Mouse (Mus musculus) left cerebral cortex, adult 9 months (tissue): ENCODE data around the gene Hnf1a.
A peak's percentile ranks its signal among the peaks of the same experiment; 100 is the strongest.

Source experiments
- DNase-seq, 2 experiments: peaks; one replicate each; pipeline ENCODE4 v3.0.0; 2022; ENCODE audit warnings: low spot score in 2 of 2

The Hnf1a gene

DNA sequence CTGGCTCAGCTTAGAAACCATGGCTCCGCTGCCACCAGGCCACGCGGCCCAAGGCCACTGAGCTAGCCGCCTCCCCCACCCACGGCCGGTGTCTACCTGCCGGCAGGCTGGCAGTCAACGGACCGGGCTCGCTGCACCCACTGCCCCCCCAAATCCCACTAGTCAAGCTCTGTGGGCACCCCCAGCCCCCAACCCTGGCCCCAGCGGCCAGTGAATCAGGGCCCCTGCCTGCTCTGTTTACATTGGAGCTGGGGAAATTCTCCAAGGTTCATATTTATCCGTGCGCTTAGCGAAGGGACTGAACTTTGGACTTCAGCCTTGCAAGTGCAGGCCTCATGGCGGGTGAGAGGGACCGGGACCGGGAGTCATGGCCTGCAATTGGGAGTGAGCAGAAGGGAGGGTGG, at the start of gene Hnf1a:
Gene Hnf1a, minus strand, starts transcription at position 271 of the 404 bp plus-strand sequence.
- DNase-seq = no peak

- no peak for DNase-seq
Measured at GRCm38 (mm10) chr5:115018813-115019212, 47.9 kb upstream of the Hnf1a start.

- DNase-seq = no peak
Measured at GRCm38 (mm10) chr5:115018270-115018669, 47.4 kb upstream of the Hnf1a start.

DNA sequence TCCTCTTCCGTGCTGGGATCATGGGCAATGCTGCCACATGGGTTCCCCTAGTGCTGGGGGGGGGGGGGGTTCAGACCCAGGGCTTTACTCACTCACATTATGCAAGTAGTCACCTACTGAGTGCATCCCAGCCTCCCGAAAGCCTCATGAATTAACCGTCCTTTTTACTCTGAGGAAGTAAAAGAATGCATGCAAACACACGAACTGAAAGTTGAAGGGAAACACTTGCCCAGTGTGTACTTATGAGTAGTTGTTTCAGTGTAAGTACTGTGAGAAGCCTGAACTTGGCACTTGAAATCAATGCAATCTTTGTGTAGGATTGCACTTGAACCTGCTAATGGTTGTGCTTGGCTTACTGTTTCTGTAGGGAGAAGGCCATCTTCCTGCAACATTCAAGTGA, 44.2 kb upstream of the Hnf1a start:
- DNase-seq = no peak

DNA sequence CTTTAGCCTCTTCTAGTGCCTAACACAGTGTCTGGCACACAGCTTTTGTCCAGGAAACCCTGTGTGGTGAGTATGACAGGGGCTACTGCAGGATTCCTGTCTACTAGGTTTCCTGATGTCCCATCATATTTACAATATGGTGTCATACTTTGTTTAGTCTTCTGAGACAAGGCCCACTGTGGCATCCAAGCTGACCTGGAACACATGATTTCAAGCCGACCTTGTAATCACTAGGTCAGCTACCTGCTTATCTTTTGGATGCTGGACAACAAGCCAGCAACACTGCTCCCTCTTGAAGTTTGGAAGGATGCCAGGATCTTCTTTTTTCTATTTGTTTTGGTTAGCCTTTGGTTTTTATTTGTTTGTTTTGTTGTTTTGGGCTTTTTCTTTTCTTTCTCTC, 43.7 kb upstream of the Hnf1a start:
- DNase-seq = no peak

GRCm38 (mm10) chr5:115013436-115013835, 42.5 kb upstream of the Hnf1a start:
- DNase-seq = no peak

- DNase-seq = peak in 1 of 2 experiments; percentile 19
Measured at GRCm38 (mm10) chr5:115011519-115012261, 40.8 kb upstream of the Hnf1a start.

DNA sequence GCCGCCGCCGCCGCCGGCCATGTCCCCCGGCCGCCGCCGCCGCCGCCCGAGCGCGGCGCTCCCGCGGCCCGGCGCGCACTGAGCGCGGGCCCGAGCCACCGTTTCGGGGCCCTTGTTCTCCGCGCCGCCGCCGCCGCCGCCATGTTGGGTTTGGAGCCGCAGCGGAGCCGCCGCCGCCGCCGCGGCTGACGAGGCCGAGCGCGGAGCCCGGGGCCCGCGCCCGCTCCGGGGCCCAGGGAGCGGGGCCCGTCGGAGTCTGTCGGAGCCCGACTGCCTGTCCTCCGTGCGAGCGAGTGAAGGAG, 40.3 kb upstream of the Hnf1a start:
- DNase-seq = no peak

DNA sequence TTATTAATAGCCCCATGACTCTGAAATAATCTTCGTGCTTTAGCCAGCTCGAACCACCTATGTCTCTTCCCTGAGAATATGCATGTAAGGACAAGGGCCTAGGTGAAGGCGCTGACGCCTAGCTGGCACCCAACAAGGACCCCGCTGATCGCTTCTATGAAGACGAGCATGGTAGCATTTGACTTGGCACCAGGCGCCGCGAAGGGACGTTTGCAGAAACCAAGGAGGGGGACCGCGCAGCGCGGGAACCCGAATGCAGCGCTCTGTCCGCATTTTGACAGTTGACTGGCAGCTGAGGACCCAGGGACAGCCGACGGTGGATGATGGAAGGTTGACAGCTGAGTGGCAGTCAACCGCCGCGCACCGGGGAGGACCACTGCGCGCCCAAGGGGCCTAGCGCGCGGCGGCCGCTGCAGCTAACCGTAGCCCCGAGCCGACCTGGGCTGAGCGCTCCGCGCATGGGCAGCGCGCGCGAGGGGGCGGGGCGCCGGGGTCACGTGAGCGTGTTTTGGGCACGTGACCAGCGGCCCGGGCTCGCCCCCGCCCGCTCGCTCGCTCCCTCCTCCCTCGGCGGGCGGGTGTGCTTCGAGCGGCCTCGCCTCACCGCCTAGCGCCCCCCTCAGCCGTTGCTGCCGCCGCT, 39.8 kb upstream of the Hnf1a start, which contains the start of gene Sppl3:
Gene Sppl3, plus strand, starts transcription at position 561 of the 640 bp plus-strand sequence.
- peak; percentile 56 to 90 for DNase-seq

- no peak for DNase-seq
Measured at GRCm38 (mm10) chr5:115009961-115010360, 39.1 kb upstream of the Hnf1a start.

DNA sequence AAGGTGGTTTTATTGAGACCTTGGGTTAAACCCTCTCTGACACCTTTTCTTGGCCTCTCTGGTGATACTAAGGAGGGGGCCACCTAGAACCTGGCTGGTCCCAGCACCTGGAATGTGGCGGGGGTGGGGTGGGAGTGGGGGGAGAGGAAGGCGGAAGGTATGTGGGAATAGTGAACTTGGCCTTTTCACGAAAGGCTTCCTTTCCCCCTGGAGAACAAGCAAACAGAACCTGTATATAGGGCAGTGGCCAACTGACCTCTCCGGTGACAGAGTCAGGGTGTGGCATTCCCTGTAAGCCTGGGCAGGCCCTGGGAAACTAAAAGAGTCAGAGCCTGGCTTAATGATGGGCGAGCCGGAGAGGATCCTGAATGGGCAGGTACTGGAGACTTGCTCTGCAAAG, 38.2 kb upstream of the Hnf1a start:
- DNase-seq = no peak

GRCm38 (mm10) chr5:115008307-115008706, 37.4 kb upstream of the Hnf1a start:
- no peak for DNase-seq

DNA sequence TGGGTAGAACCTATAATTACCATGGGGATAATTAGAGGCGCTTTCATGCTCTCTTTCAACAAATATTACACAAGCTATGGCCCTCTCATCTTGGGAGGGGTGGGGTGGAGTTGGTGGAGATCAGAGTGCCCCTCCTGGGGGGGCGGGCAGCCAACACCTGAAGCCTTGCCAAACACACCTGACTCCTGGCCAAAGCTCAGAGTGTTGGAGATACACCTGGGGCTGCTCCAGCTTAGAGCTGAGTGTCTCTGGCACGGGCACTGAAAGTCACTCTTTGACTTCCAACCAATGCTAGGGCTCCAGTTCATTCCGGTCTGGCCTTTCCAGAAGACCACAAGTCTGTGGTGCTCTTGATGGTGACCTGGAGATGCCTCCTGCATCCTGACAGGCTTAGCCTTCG, 36.9 kb upstream of the Hnf1a start:
- no peak for DNase-seq

- no peak for DNase-seq
Measured at GRCm38 (mm10) chr5:115003224-115003873, 32.5 kb upstream of the Hnf1a start.

DNA sequence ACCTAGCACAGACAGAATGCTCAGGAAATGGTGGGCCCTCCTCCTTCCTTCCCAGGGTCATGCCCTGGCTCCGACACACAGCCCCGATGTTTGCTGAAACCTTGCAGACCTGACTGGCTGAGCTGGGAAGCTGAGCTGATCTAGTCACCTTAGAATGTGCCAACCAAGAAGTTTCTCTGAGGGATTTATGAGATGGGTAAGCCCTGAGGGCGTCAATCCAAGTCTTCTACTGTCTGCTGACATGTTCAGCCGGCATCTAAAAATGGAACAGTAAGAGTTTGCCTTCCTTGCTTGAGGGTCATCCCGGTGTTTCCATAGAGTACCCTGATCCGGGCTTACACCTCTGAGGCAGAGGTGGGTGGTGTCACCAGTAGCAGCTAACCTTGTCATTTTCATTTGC, 31.9 kb upstream of the Hnf1a start:
- no peak for DNase-seq

GRCm38 (mm10) chr5:115001464-115001863, 30.6 kb upstream of the Hnf1a start:
- no peak for DNase-seq

GRCm38 (mm10) chr5:115000503-115000902, 29.6 kb upstream of the Hnf1a start:
- DNase-seq = no peak

DNA sequence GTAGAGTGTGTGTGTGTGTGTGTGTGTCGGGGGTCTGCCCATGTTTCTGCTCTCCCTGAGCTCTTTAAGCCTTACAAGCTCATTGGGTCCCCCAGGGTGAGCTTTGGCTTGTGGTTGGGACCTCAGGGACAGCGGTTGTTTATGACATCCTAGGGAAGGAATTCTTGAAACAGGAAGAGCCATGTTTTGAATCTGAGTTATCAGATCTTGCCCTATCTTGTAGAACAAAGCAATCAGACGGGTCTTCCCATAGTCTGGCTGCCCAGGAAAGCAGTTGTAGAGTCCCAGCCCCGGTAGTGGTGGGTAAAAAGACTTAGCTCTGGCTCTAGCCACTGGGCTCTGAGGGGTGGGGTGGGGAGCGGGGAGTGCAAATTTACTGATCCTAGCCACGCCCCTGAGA, 26.4 kb upstream of the Hnf1a start:
- no peak for DNase-seq

- no peak for DNase-seq
Measured at GRCm38 (mm10) chr5:114996447-114996846, 25.6 kb upstream of the Hnf1a start.

- DNase-seq = no peak
Measured at GRCm38 (mm10) chr5:114985074-114985473, 14.2 kb upstream of the Hnf1a start.

DNA sequence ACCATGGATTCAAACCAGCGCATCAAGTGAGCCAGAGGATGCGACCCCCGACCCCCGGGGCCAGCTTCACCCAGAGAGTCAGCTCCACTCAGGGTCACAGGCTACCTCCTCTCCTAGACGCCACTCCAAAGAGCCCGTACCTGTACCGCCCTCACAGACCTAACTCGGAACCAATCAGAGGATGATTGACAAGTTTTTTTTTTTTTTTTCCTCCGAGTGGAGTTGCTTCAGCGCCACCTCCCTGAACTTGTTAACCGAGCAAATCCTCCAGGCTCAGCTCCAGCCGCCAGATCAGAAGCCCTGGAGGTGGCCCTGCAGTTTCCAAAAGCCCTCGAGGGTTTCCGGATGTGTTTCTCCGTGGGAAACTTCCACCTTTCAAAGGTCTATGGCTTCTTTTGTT, 11.1 kb upstream of the Hnf1a start:
- DNase-seq = no peak

DNA sequence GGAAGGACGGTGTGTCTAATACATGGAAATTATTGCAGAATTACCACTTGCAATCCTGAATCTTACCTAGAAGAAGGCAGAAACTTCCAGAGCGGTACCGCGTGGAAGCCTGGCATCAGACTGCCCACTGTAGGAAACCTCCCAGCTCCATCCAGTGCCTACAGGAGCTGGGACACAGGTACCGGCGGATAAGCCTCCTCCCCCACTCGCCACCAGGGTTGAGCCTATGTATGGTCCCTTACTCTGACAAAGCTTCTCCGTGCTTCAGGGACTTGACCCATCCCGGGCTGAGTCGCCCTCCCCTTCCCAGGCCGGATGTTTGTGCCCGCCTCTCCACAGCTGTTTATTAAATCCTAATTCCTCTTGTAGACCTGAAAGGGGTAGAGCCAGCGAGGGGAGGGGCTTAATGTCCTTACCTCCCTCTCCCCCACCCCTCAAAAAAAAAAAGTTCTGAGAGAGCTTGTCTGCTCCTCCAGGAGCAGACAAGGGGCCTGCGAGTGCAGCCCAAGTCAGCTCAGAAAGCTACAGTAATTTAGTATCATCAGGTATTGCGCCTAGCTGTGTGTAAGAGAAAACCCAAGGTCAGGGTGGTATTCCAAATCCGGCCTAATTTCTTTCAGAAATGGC, 9.3 kb upstream of the Hnf1a start:
- DNase-seq = no peak
